Mouse (Mus musculus): ENCODE data around the gene Eva1b. TPM values are rescaled to one million over a fixed set of nuclear protein-coding genes. Genes with fewer than 3 reads are reported as not detected.

The Eva1b gene
- total RNA-seq, 2 experiments from 2014 or later = 13.3 to 13.8 TPM

DNA sequence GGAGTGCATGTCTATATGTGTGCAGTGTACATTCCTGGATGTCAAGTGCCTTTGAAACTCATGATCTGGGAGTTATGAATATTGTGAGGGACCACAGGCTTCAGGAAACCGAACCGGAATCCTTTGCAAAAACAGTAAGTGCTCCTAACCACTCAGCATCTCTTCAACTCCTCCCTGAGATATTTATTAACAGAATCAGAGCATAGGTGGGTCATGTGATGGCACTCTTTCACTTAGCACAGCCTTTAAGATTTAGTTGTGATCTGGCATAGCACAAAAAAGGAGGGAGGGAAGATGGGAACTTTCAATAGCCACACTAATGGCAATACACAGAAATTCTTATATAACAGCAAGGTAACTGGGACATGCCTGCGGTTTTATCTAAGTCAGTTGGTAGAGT, 39.6 kb downstream of the Eva1b start:
- no peak for DNase-seq (ENCODE audit: low spot score in 2 of 2)

GRCm38 (mm10) chr4:126190636-126191035, 43.1 kb downstream of the Eva1b start:
- DNase-seq (ENCODE audit: low spot score in 2 of 2) = peak in 1 of 2 experiments; percentile 38

DNA sequence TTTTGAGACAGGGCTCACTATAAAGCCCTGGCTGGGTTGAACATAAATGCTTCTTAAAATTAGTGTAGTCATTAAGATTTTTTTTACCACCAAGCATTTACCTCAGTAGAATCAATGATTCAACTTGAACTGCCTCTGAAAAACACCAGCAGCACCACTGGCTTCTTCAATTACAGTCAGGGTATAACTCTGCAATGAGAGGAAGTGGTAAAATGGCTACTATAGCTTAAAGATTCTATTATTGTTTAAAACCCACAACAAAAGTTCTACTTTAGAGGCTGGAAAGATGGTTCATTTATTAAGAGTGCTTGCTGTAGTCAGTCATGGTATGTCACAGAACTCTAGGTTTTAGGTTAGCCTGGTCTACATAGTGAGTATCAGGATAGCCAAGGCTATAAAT, 46.7 kb downstream of the Eva1b start:
- DNase-seq (ENCODE audit: low spot score in 2 of 2) = no peak

GRCm38 (mm10) chr4:126194916-126195315, 47.4 kb downstream of the Eva1b start:
- DNase-seq (ENCODE audit: low spot score in 2 of 2) = no peak

- DNase-seq (ENCODE audit: low spot score in 2 of 2) = no peak
Observed at GRCm38 (mm10) chr4:126197485-126197884, 49.9 kb downstream of the Eva1b start.

Other genes with a start within 250 kb of the Eva1b start
- 1 to 10 TPM; 2.3 to 3.0 TPM for gene Csf3r, start 123.2 kb upstream of the Eva1b start, total RNA-seq (2021)
- gene Mrps15, start 100.8 kb upstream of the Eva1b start, total RNA-seq (2021) = 10 to 100 TPM; 85.5 to 99.2 TPM
- gene Oscp1, start 89.2 kb upstream of the Eva1b start, total RNA-seq (2021) = 10 to 100 TPM in 1 of 2 experiments, 1 to 10 TPM in 1; 7.2 to 10.6 TPM
- 10 to 100 TPM; 18.7 to 25.2 TPM for gene Lsm10, start 51.1 kb upstream of the Eva1b start, total RNA-seq (2021)
- 10 to 100 TPM; 63.0 to 77.6 TPM for gene Stk40, start 43.8 kb upstream of the Eva1b start, total RNA-seq (2021)
- gene Sh3d21, start 15.7 kb downstream of the Eva1b start, total RNA-seq (2021) = 1 to 10 TPM; 2.8 to 2.9 TPM
- 100 to 1,000 TPM; 142 to 182 TPM for gene Thrap3, start 55.0 kb downstream of the Eva1b start, total RNA-seq (2021)
- gene Map7d1, start 108.6 kb downstream of the Eva1b start, total RNA-seq (2021) = 10 to 100 TPM; 56.3 to 63.1 TPM
- 10 to 100 TPM; 89.7 to 92.1 TPM for gene Trappc3, start 114.6 kb downstream of the Eva1b start, total RNA-seq (2021)
- gene Col8a2, start 139.0 kb downstream of the Eva1b start, total RNA-seq (2021) = 1 to 10 TPM; 2.6 to 2.8 TPM
- gene Adprhl2, start 174.0 kb downstream of the Eva1b start, total RNA-seq (2021) = 10 to 100 TPM; 31.0 to 31.2 TPM
- gene Tekt2, start 177.9 kb downstream of the Eva1b start, total RNA-seq (2021) = 1 to 10 TPM; 2.8 to 4.5 TPM